Mouse (Mus musculus) spleen, adult 2 months (tissue): ENCODE measurements around the gene Fzd9.

Experiments used
- CTCF ChIP-seq: fragments of 200-500 bp; IDR thresholded peaks from 2 replicates; pipeline ENCODE4 v1.5.1; 2011; ENCODE audit warnings: mild to moderate bottlenecking, inconsistent platforms; ENCODE audit not compliant: insufficient read depth, insufficient read length, insufficient replicate concordance; ENCODE audit errors: extremely low read depth
- POLR2A ChIP-seq: fragments of 200-500 bp; IDR thresholded peaks from 2 replicates; pipeline ENCODE4 v1.6.1; 2011; ENCODE audit warnings: low read depth, low read length, inconsistent platforms

DNA sequence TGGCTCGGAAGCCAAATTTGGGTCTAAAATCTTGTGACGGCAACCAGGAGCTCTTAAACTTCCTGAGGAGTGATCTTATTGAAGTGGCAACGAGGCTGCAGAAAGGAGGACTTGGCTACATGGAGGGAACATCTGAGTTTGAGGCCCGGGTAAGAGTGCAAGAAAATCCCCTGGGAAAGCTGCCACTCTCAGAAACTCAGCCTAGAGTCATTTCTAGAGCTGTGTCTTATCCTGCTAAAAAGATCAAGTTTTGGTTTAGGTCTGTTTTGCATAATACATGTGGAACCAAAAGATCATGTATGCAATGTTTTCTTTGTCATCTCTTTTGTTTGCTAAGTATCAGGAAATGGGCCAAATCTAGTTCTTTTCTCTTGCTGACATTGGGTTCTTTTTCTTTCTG lies 20.8 kb downstream of the Fzd9 start:
- no peak for TF ChIP-seq CTCF
- no peak for TF ChIP-seq POLR2A
